ENCODE assay signal across 9 mouse cellular contexts in genomic region chr4:40868554-40869232, GRCm38 (mm10). TPM values are rescaled to one million over a fixed set of nuclear protein-coding genes. Genes with fewer than 3 reads are reported as not detected.
DNase-seq lines count a peak whose midpoint lies in the region; ATAC-seq lines count a peak whose summit lies in the region.
"Had no signal": no experiment of that assay in that cellular context is flagged by ENCODE, and none has a peak within 500 bp of the region (broad histone marks: within the 10 kb centered on the region; RNA-seq: fewer than 3 reads in every experiment).

No protein-coding gene starts in this region.

- peak; percentile 70 for DNase-seq in layer of hippocampus, adult 11-12 months (ENCODE audit: low spot score)
- DNase-seq in layer of hippocampus, adult 18-20 months (ENCODE audit: low spot score in 2 of 2), result no peak
- peak; percentile 88 to 91 for DNase-seq in adrenal gland, postnatal 36 days
- DNase-seq in kidney, postnatal 10 days, result peak; percentile 89
- DNase-seq in yolk sac, embryonic 10.5 days (ENCODE audit: low spot score), result no peak
- no peak for DNase-seq in spleen, postnatal 10 days (ENCODE audit: low spot score in 2 of 2)

- peak; percentile 98 for ATAC-seq in granulocyte monocyte progenitor cell, adult 5-6 weeks (replicated peaks; ENCODE audit: poor library complexity, severe bottlenecking)
- peak; percentile 96 for ATAC-seq in megakaryocyte, adult 5-6 weeks (ENCODE audit: poor library complexity, severe bottlenecking)

RNA-seq across cellular contexts. Expression of gene B4galt1, which starts 14.9 kb away (rescaled TPM):
- total RNA-seq in layer of hippocampus, adult 18-20 months (2021), result 1 to 10 TPM; 7.0 to 7.6 TPM
- 10 to 100 TPM; 75.7 to 89.5 TPM for total RNA-seq in adrenal gland, postnatal 36 days (2021)
- total RNA-seq in granulocyte monocyte progenitor cell, adult 5-6 weeks (2014; fragmentation: Nextera tagmentation), result 74.8 and 78.1 TPM in 2 replicates
- total RNA-seq in granulocyte monocyte progenitor cell, adult 5-6 weeks (2017), result 45.0 and 45.5 TPM in 2 replicates
- 75.4 and 79.4 TPM in 2 replicates for total RNA-seq in megakaryocyte, adult 5-6 weeks (2015)
- 46.4 and 57.4 TPM in 2 replicates for total RNA-seq in megakaryocyte, adult 5-6 weeks (2017)

RNA-seq across cellular contexts. Expression of gene Spink4, which starts 51.2 kb away (rescaled TPM):
- not detected for total RNA-seq in layer of hippocampus, adult 18-20 months (2021)
- 10 to 100 TPM in 1 of 2 experiments, not detected in 1; 12.8 TPM for total RNA-seq in adrenal gland, postnatal 36 days (2021)
- not detected in 2 replicates for total RNA-seq in granulocyte monocyte progenitor cell, adult 5-6 weeks (2014; fragmentation: Nextera tagmentation)
- total RNA-seq in granulocyte monocyte progenitor cell, adult 5-6 weeks (2017), result not detected in 2 replicates
- not detected in 2 replicates for total RNA-seq in megakaryocyte, adult 5-6 weeks (2015)
- total RNA-seq in megakaryocyte, adult 5-6 weeks (2017), result not detected in 2 replicates
- total RNA-seq: neutrophil, adult 5-6 weeks had no signal

Comparison
In these comparisons a context has a peak if more than half of its experiments do, and no peak if none do; other contexts are left out.
1. DNase-seq: peak in layer of hippocampus, adult 11-12 months (single experiment), adrenal gland, postnatal 36 days (2 of 2) and kidney, postnatal 10 days (single experiment); none in layer of hippocampus, adult 18-20 months (0 of 2), yolk sac, embryonic 10.5 days (single experiment) and spleen, postnatal 10 days (0 of 2).
2. RNA of gene B4galt1, which starts 14.9 kb away (total RNA-seq): 75.7 to 89.5 TPM in adrenal gland, postnatal 36 days, 46.4 to 79.4 TPM in megakaryocyte, adult 5-6 weeks and 45.0 to 78.1 TPM in granulocyte monocyte progenitor cell, adult 5-6 weeks; 7.0 to 7.6 TPM in layer of hippocampus, adult 18-20 months; every median in the first group is over 4 times any median in the second.